Mouse (Mus musculus) hindbrain, embryonic 10.5 days (tissue): ENCODE data around the gene Col23a1. TPM values are rescaled to one million over a fixed set of nuclear protein-coding genes. Genes with fewer than 3 reads are reported as not detected.

Experiments used
- DNase-seq: peaks from one replicate; pipeline ENCODE4 v3.0.0-alpha.2; 2017; ENCODE audit warnings: low spot score
- H3K27ac ChIP-seq: fragments of 300-500 bp; sonication (generic); 2 replicates; pipeline ENCODE4 v1.5.1; 2016; ENCODE audit warnings: mild to moderate bottlenecking, moderate library complexity
- H3K27me3 ChIP-seq: fragments of 300-500 bp; sonication (generic); 2 replicates; pipeline ENCODE4 v1.6.1; 2016; ENCODE audit warnings: mild to moderate bottlenecking; ENCODE audit not compliant: poor library complexity, insufficient read depth, severe bottlenecking
- H3K36me3 ChIP-seq: fragments of 300-500 bp; sonication (generic); 2 replicates; pipeline ENCODE4 v1.6.1; 2016; ENCODE audit warnings: mild to moderate bottlenecking, moderate library complexity
- H3K4me1 ChIP-seq: fragments of 300-500 bp; sonication (generic); replicated peaks from 2 replicates; pipeline ENCODE4 v1.6.1; 2016; ENCODE audit warnings: mild to moderate bottlenecking
- H3K4me3 ChIP-seq: fragments of 300-500 bp; sonication (generic); 2 replicates; pipeline ENCODE4 v1.5.1; 2016; ENCODE audit warnings: mild to moderate bottlenecking, moderate library complexity
- H3K9me3 ChIP-seq: fragments of 300-500 bp; sonication (generic); 2 replicates; pipeline ENCODE4 v1.6.1; 2016; ENCODE audit warnings: mild to moderate bottlenecking, moderate library complexity
- WGBS: fragments of 180-500 bp; shearing (Covaris S2); methylation state at CpG from one replicate; pipeline ENCODE4 v1.1.7; 2016; 5-methylcytosine and 5-hydroxymethylcytosine counted together
- polyA plus RNA-seq: library from polyadenylated mRNA; unstranded; fragments of >200 nt; fragmentation: Nextera tagmentation; extraction: Ambion mirVana; gene quantifications from 2 replicates; pipeline ENCODE4 v1.2.1, GENCODE M21; 2016

Gene Col23a1
- polyA plus RNA-seq, 1 experiment from 2014 or later: 16.6 TPM

DNA sequence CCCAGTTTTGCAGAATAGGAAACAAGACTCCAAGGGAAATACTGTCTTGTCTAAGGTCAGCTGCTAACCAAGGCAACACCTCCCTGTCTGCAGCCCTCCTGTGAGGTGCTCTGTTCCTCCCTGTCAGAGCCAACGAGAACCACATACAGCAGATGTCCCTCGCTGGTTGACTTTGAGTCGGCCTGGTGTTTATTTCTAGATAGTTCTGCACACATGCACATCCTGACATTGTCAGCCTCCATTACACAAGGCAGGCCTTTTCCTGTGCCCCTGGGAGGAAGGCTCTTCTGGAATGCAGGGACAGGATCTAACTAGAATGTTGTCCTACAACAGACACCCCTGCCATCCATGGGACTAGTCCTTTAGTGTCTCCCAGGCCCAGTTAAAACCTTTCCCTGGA, 231.7 kb downstream of the Col23a1 start:
- no peaks in the 10 kb centered on the region for H3K27me3 ChIP-seq
- peaks cover 2% of the 10 kb centered on the region; the same call in 1 of the 2 replicates for H3K36me3 ChIP-seq
- peaks cover 23% of the 10 kb centered on the region for H3K4me1 ChIP-seq
- no peak overlapping the region for H3K4me3 ChIP-seq
- H3K27ac ChIP-seq: no peak overlapping the region
- 77% methylated on average over 3 of the region's 3 CpGs for WGBS
- DNase-seq: no peak
- peaks cover 4% of the 10 kb centered on the region; the same call in 1 of the 2 replicates for H3K9me3 ChIP-seq

DNA sequence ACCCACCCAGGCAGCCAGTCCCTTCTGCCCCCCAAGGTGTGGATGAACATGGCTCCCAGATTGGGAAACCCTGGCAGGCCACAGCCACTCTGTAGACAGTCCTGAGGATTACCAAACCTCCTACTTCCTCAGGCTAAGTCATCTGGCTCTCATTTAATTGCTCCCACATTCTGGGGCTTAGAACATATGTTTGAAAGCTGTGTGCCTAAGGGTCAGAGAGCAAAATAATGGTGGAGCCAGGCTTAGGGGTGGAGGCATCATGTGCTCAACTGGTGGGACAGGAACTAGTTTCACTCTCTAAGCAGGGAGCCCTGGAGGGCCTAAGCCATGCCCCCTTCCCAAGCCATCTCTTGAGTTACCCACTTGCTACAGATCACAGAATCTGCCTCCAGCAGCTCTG, 233.5 kb downstream of the Col23a1 start:
- Histone ChIP-seq H3K9me3 (peaks cover under 1% of the 10 kb centered on the region; the same call in 1 of the 2 replicates), H3K4me3 (no peak overlapping the region), H3K27me3 (no peaks in the 10 kb centered on the region), H3K4me1 (peaks cover 31% of the 10 kb centered on the region), H3K36me3 (peaks cover 2% of the 10 kb centered on the region; the same call in 1 of the 2 replicates), H3K27ac (peak overlapping the region; percentile 23; the same call in 1 of the 2 replicates)
- DNase-seq: no peak

GRCm38 (mm10) chr11:51523625-51524024, 233.9 kb downstream of the Col23a1 start:
- Histone ChIP-seq H3K27ac (0 out of 2 replicates have a peak overlapping the region, but pooled peaks have one; percentile 9), H3K9me3 (no peaks in the 10 kb centered on the region), H3K4me1 (peaks cover 31% of the 10 kb centered on the region), H3K27me3 (no peaks in the 10 kb centered on the region), H3K36me3 (no peaks in the 10 kb centered on the region; the same call in 1 of the 2 replicates), H3K4me3 (no peak overlapping the region)
- no peak for DNase-seq
- 73% methylated on average over 9 of the region's 9 CpGs for WGBS

DNA sequence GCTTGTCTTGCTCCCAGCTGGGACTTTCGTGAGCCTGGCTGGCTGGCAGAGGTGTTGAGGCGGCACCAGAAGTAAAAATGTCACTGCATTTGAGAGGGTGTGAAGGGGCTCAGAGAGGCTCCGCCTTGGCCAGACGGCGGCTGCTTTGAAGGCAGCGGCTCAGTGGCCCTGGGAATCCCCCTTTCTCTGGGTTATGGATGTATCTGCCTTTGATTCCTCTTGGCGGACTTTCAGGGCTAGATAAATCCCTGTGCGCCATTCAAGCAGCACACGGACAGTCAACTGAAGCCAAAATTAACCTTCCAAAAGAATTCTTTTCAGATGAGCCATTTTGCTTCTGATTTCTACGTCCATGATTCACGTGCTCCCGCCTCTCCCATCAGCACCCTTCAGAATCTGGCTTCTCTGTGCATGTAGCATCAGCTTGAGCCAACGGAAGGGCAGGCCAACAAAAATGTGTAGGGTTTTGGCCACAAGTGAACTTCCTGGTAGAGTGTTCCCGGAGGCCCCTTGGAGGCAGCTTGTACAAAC, 237.0 kb downstream of the Col23a1 start:
- Histone ChIP-seq H3K27me3 (no peaks in the 10 kb centered on the region), H3K4me1 (peaks cover 42% of the 10 kb centered on the region), H3K4me3 (no peak overlapping the region), H3K36me3 (no peaks in the 10 kb centered on the region), H3K27ac (no peak overlapping the region), H3K9me3 (no peaks in the 10 kb centered on the region)
- no peak for DNase-seq
- 67% methylated on average over 14 of the region's 14 CpGs for WGBS

GRCm38 (mm10) chr11:51533128-51533533, 243.4 kb downstream of the Col23a1 start:
- H3K36me3 ChIP-seq: no peaks in the 10 kb centered on the region
- H3K4me3 ChIP-seq: no peak overlapping the region
- 0 out of 2 replicates have a peak, but pooled peaks cover 2% of the 10 kb centered on the region for H3K27me3 ChIP-seq
- H3K4me1 ChIP-seq: peaks cover 32% of the 10 kb centered on the region
- 47% methylated on average over 11 of the region's 11 CpGs for WGBS
- H3K27ac ChIP-seq: no peak overlapping the region
- no peaks in the 10 kb centered on the region for H3K9me3 ChIP-seq
- DNase-seq: peak; percentile 68

DNA sequence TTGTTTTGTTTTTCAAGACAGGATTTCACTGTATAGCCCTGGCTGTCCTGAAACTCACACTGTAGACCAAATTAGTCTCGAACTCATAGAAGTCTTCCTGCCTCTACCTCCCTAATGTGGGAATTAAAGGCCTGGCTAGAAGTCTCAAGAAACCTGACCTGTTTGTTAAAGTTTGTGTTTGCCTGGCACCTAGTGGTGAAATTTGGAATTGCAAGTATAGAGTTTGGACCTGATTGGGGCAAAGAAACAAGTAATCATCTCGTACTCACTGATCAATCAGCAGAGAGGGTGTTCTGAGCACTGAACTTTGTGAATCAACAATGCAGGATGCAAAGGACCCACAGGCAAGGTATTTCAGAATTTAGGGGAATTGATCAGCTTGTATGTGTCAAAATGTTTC, 244.6 kb downstream of the Col23a1 start:
- 0 out of 2 replicates have a peak, but pooled peaks cover 2% of the 10 kb centered on the region for H3K27me3 ChIP-seq
- no peak overlapping the region for H3K4me3 ChIP-seq
- peak; percentile 52 for DNase-seq
- no peak overlapping the region for H3K27ac ChIP-seq
- no peaks in the 10 kb centered on the region for H3K9me3 ChIP-seq
- WGBS: 28% methylated on average over 2 of the region's 2 CpGs
- H3K36me3 ChIP-seq: no peaks in the 10 kb centered on the region
- peaks cover 43% of the 10 kb centered on the region for H3K4me1 ChIP-seq

GRCm38 (mm10) chr11:51538388-51538787, 248.7 kb downstream of the Col23a1 start:
- Histone ChIP-seq H3K27ac (peak overlapping the region; percentile 35; the same call in 1 of the 2 replicates), H3K36me3 (no peaks in the 10 kb centered on the region), H3K4me3 (no peak overlapping the region), H3K4me1 (peaks cover 48% of the 10 kb centered on the region), H3K9me3 (no peaks in the 10 kb centered on the region), H3K27me3 (0 out of 2 replicates have a peak, but pooled peaks cover 2% of the 10 kb centered on the region)
- 46% methylated on average over 7 of the region's 7 CpGs for WGBS
- DNase-seq: no peak

DNA sequence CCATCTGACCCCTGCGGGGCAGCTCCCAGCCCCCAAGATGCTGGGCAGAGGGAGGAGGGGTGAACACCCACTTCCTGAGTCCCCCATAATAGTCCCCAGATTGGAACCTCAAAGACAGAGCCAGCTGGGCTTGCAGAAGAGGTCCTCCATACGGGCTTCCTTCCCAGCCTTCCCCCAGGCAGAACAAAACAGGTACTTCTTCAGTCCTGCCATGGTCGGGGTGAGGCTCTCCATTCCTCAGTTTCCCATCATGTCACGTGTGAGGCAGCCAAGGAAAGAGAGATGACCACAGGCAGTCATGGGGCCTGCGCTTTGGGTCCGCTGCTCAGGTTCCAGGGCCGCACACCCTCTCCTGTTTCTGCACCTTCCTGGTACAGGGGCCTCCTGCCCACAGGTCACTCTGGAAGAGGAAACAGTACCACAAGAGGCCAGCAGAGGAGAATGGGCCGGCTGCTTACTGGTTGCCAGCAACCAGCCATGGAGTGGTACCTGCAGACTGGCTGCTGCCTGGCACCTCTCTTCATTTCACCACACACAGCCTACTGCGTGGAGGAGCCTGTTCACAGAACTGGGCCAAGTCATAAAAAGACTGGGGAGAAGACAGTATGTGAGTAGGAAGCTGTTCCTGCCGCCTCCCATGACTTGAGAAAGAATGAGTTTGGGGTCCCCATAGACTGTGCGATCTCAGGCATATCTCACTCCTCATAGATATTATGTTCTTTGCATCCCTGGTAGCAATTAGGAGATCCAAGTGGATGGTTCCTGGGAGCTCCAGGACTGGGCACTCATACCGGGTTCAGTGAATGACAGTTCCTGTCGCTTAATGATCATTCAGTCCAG, 249.4 kb downstream of the Col23a1 start:
- no peaks in the 10 kb centered on the region for H3K9me3 ChIP-seq
- H3K36me3 ChIP-seq: no peaks in the 10 kb centered on the region
- DNase-seq: peak; percentile 38
- peaks cover 50% of the 10 kb centered on the region for H3K4me1 ChIP-seq
- peak overlapping the region; percentile 40; the same call in 1 of the 2 replicates for H3K27ac ChIP-seq
- whole genome bisulfite sequencing: 63% methylated on average over 13 of the region's 13 CpGs
- H3K4me3 ChIP-seq: no peak overlapping the region
- 0 out of 2 replicates have a peak, but pooled peaks cover 2% of the 10 kb centered on the region for H3K27me3 ChIP-seq

GRCm38 (mm10) chr11:51539759-51540282, 250.1 kb downstream of the Col23a1 start:
- Histone ChIP-seq H3K27ac (no peak overlapping the region), H3K27me3 (0 out of 2 replicates have a peak, but pooled peaks cover 2% of the 10 kb centered on the region), H3K36me3 (no peaks in the 10 kb centered on the region), H3K4me3 (no peak overlapping the region), H3K9me3 (no peaks in the 10 kb centered on the region), H3K4me1 (peaks cover 50% of the 10 kb centered on the region)
- peak; percentile 97 for DNase-seq
- 13% methylated on average over 10 of the region's 10 CpGs for WGBS

GRCm38 (mm10) chr11:51542424-51542823, 252.7 kb downstream of the Col23a1 start:
- Histone ChIP-seq H3K36me3 (no peaks in the 10 kb centered on the region), H3K4me3 (no peak overlapping the region), H3K27ac (peak overlapping the region; percentile 69), H3K4me1 (peaks cover 49% of the 10 kb centered on the region), H3K9me3 (no peaks in the 10 kb centered on the region), H3K27me3 (no peaks in the 10 kb centered on the region)
- peak; percentile 70 for DNase-seq
- WGBS: 36% methylated on average over 9 of the region's 9 CpGs

GRCm38 (mm10) chr11:51543487-51544050, 253.8 kb downstream of the Col23a1 start:
- 37% methylated on average over 7 of the region's 7 CpGs for WGBS

DNA sequence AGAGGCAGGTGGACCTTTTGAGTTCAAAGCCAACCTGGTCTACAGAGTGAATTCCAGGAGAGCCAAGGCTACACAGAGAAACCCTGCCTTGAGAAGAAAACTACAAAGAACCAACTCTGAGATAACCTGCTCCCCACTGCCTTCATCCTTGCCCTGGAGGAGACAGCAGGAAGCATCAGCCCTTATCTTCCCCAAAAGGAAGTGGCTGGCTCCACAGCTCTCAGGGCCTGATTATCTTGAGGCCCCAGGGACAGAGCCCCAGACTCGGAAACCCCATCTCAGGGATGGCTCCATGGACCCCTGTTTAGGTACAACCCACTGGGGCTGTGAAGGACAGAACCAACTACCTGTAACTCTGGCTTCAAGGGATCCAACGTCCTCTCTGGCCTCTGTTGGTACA, 254.7 kb downstream of the Col23a1 start:
- H3K27me3 ChIP-seq: no peaks in the 10 kb centered on the region
- no peak for DNase-seq
- H3K36me3 ChIP-seq: no peaks in the 10 kb centered on the region
- no peak overlapping the region for H3K4me3 ChIP-seq
- no peaks in the 10 kb centered on the region for H3K9me3 ChIP-seq
- peaks cover 36% of the 10 kb centered on the region for H3K4me1 ChIP-seq
- no peak overlapping the region for H3K27ac ChIP-seq
- WGBS: 66% methylated on average over 2 of the region's 2 CpGs

More at GRCm38 (mm10) chr11:51543487-51544050, 253.8 kb downstream of the Col23a1 start:
- Histone ChIP-seq H3K27ac (no peak overlapping the region), H3K36me3 (no peaks in the 10 kb centered on the region), H3K27me3 (no peaks in the 10 kb centered on the region), H3K4me3 (no peak overlapping the region), H3K4me1 (peaks cover 38% of the 10 kb centered on the region), H3K9me3 (no peaks in the 10 kb centered on the region)
- peak; percentile 75 for DNase-seq
